Mouse (Mus musculus) neural tube, embryonic 14.5 days (tissue): ENCODE results near the gene B9d1. TPM values are rescaled to one million over a fixed set of nuclear protein-coding genes. Genes with fewer than 3 reads are reported as not detected.
A peak's percentile ranks its signal among the peaks of the same experiment; 100 is the strongest.

Experiments used
- ATAC-seq: fragments of 200-750 bp; cut with Nextera tagmentation; 2 replicates; pipeline ENCODE4 v1.8.0; 2017; ENCODE audit warnings: low read depth, mild to moderate bottlenecking, moderate TSS enrichment, moderate library complexity
- H3K27ac ChIP-seq: fragments of 300-500 bp; sonication (generic); 2 replicates; pipeline ENCODE4 v1.5.1; 2014; ENCODE audit warnings: low read depth, mild to moderate bottlenecking, control low read depth, low read length, moderate library complexity, mixed read lengths
- H3K27me3 ChIP-seq: fragments of 300-500 bp; sonication (generic); 2 replicates; pipeline ENCODE4 v1.6.1; 2014; ENCODE audit warnings: low read length; ENCODE audit not compliant: control insufficient read depth, insufficient read depth
- H3K36me3 ChIP-seq: fragments of 300-500 bp; sonication (generic); 2 replicates; pipeline ENCODE4 v1.6.1; 2014; ENCODE audit warnings: low read length, mixed read lengths; ENCODE audit not compliant: control insufficient read depth, insufficient read depth
- H3K4me1 ChIP-seq: fragments of 300-500 bp; sonication (generic); 2 replicates; pipeline ENCODE4 v1.6.1; 2014; ENCODE audit warnings: low read length; ENCODE audit not compliant: control insufficient read depth, insufficient read depth
- H3K4me2 ChIP-seq: fragments of 300-500 bp; sonication (generic); 2 replicates; pipeline ENCODE4 v1.6.1; 2014; ENCODE audit warnings: mild to moderate bottlenecking, low read depth, low read length, control low read depth
- H3K4me3 ChIP-seq: fragments of 300-500 bp; sonication (generic); 2 replicates; pipeline ENCODE4 v1.5.1; 2014; ENCODE audit warnings: low read depth, low read length, control low read depth, mixed read lengths
- H3K9ac ChIP-seq: fragments of 300-500 bp; sonication (generic); replicated peaks from 2 replicates; pipeline ENCODE4 v1.6.1; 2014; ENCODE audit warnings: low read depth, mild to moderate bottlenecking, control low read depth, low read length, mixed read lengths
- H3K9me3 ChIP-seq: fragments of 300-500 bp; sonication (generic); 2 replicates; pipeline ENCODE4 v1.6.1; 2016; ENCODE audit warnings: low read length; ENCODE audit not compliant: control insufficient read depth
- WGBS: fragments of 180-500 bp; shearing (Covaris S2); extraction: QIAGEN DNeasy Blood & Tissue Kit; methylation state at CpG from one replicate; pipeline ENCODE4 v1.1.7; 2014; 5-methylcytosine and 5-hydroxymethylcytosine counted together
- polyA plus RNA-seq: library from polyadenylated mRNA; unstranded; fragments of >200 nt; fragmentation: Nextera tagmentation; extraction: Ambion mirVana; gene quantifications from 2 replicates; pipeline ENCODE4 v1.2.1, GENCODE M21; 2014

B9d1 gene
- polyA plus RNA-seq, 1 experiment from 2014 or later, result 36.9 TPM

- H3K27ac ChIP-seq, result no peak overlapping the region
- H3K9ac ChIP-seq, result no peak overlapping the region
- H3K36me3 ChIP-seq, result peaks cover 33% of the 10 kb centered on the region
- H3K4me1 ChIP-seq, result no peaks in the 10 kb centered on the region
- no peaks in the 10 kb centered on the region for H3K9me3 ChIP-seq
- H3K4me2 ChIP-seq, result no peak overlapping the region
- 94% methylated on average over 3 of the region's 3 CpGs for WGBS
- H3K27me3 ChIP-seq, result no peaks in the 10 kb centered on the region
- no peak overlapping the region for H3K4me3 ChIP-seq
- no peak for ATAC-seq
These were observed 14.7 kb downstream of the B9d1 start for GRCm38 (mm10) chr11:61519484-61520107.

GRCm38 (mm10) chr11:61526872-61527271, 21.9 kb downstream of the B9d1 start:
- Histone ChIP-seq H3K4me2 (no peak overlapping the region), H3K27me3 (no peaks in the 10 kb centered on the region), H3K9me3 (no peaks in the 10 kb centered on the region), H3K27ac (no peak overlapping the region), H3K4me1 (peaks cover 8% of the 10 kb centered on the region; the same call in 1 of the 2 replicates), H3K36me3 (peaks cover 8% of the 10 kb centered on the region; the same call in 1 of the 2 replicates), H3K4me3 (no peak overlapping the region), H3K9ac (no peak overlapping the region)
- WGBS, result 81% methylated on average over 1 of the region's 1 CpGs
- no peak for ATAC-seq

GRCm38 (mm10) chr11:61529268-61529713, 24.3 kb downstream of the B9d1 start:
- H3K4me1 ChIP-seq, result peaks cover 8% of the 10 kb centered on the region; the same call in 1 of the 2 replicates
- H3K4me3 ChIP-seq, result no peak overlapping the region
- peak overlapping the region; percentile 16; the same call in 1 of the 2 replicates for H3K27ac ChIP-seq
- H3K9ac ChIP-seq, result no peak overlapping the region
- ATAC-seq, result peak; percentile 24; the same call in 1 of the 2 replicates
- H3K9me3 ChIP-seq, result no peaks in the 10 kb centered on the region
- peaks cover under 1% of the 10 kb centered on the region; the same call in 1 of the 2 replicates for H3K36me3 ChIP-seq
- WGBS, result 14% methylated on average over 4 of the region's 4 CpGs
- no peak overlapping the region for H3K4me2 ChIP-seq
- no peaks in the 10 kb centered on the region for H3K27me3 ChIP-seq

- H3K4me1 ChIP-seq, result peaks cover 8% of the 10 kb centered on the region; the same call in 1 of the 2 replicates
- 86% methylated on average over 2 of the region's 2 CpGs for WGBS
- no peak overlapping the region for H3K9ac ChIP-seq
- H3K27me3 ChIP-seq, result no peaks in the 10 kb centered on the region
- ATAC-seq, result no peak
- no peak overlapping the region for H3K4me3 ChIP-seq
- H3K4me2 ChIP-seq, result no peak overlapping the region
- H3K36me3 ChIP-seq, result no peaks in the 10 kb centered on the region; the same call in 1 of the 2 replicates
- no peaks in the 10 kb centered on the region for H3K9me3 ChIP-seq
- no peak overlapping the region for H3K27ac ChIP-seq
These were observed 27.9 kb downstream of the B9d1 start for GRCm38 (mm10) chr11:61532820-61533219.

- H3K9me3 ChIP-seq, result no peaks in the 10 kb centered on the region
- no peaks in the 10 kb centered on the region; the same call in 1 of the 2 replicates for H3K36me3 ChIP-seq
- no peak overlapping the region for H3K4me2 ChIP-seq
- no peak overlapping the region for H3K4me3 ChIP-seq
- no peak overlapping the region for H3K27ac ChIP-seq
- no peak overlapping the region for H3K9ac ChIP-seq
- peaks cover 8% of the 10 kb centered on the region; the same call in 1 of the 2 replicates for H3K4me1 ChIP-seq
- no peak for ATAC-seq
- no peaks in the 10 kb centered on the region for H3K27me3 ChIP-seq
- 51% methylated on average over 5 of the region's 5 CpGs for WGBS
These were observed 28.6 kb downstream of the B9d1 start for GRCm38 (mm10) chr11:61533571-61533970.

- Histone ChIP-seq H3K9me3 (no peaks in the 10 kb centered on the region), H3K4me1 (no peaks in the 10 kb centered on the region), H3K4me3 (no peak overlapping the region), H3K36me3 (peaks cover 9% of the 10 kb centered on the region; the same call in 1 of the 2 replicates), H3K27me3 (no peaks in the 10 kb centered on the region), H3K4me2 (no peak overlapping the region), H3K9ac (no peak overlapping the region), H3K27ac (no peak overlapping the region)
- 77% methylated on average over 1 of the region's 1 CpGs for WGBS
- ATAC-seq, result no peak
These were observed 30.6 kb downstream of the B9d1 start for GRCm38 (mm10) chr11:61535530-61535929.

GRCm38 (mm10) chr11:61536952-61537351, 32.0 kb downstream of the B9d1 start:
- H3K27me3 ChIP-seq, result no peaks in the 10 kb centered on the region
- peaks cover 9% of the 10 kb centered on the region; the same call in 1 of the 2 replicates for H3K36me3 ChIP-seq
- no peak overlapping the region for H3K9ac ChIP-seq
- H3K4me1 ChIP-seq, result no peaks in the 10 kb centered on the region
- no peak overlapping the region for H3K4me3 ChIP-seq
- no peak overlapping the region for H3K4me2 ChIP-seq
- H3K27ac ChIP-seq, result no peak overlapping the region
- no peaks in the 10 kb centered on the region for H3K9me3 ChIP-seq
- WGBS, result 78% methylated on average over 3 of the region's 3 CpGs
- no peak for ATAC-seq

- H3K27me3 ChIP-seq, result no peaks in the 10 kb centered on the region
- H3K9me3 ChIP-seq, result no peaks in the 10 kb centered on the region
- no peak overlapping the region for H3K9ac ChIP-seq
- no peak overlapping the region for H3K4me2 ChIP-seq
- ATAC-seq, result no peak
- 91% methylated on average over 3 of the region's 3 CpGs for WGBS
- no peak overlapping the region for H3K27ac ChIP-seq
- peaks cover 9% of the 10 kb centered on the region; the same call in 1 of the 2 replicates for H3K36me3 ChIP-seq
- no peaks in the 10 kb centered on the region for H3K4me1 ChIP-seq
- no peak overlapping the region for H3K4me3 ChIP-seq
These were observed 32.4 kb downstream of the B9d1 start for GRCm38 (mm10) chr11:61537362-61537761.

GRCm38 (mm10) chr11:61540642-61541041, 35.7 kb downstream of the B9d1 start:
- 92% methylated on average over 7 of the region's 7 CpGs for whole genome bisulfite sequencing
- Histone ChIP-seq H3K27me3 (no peaks in the 10 kb centered on the region), H3K9ac (no peak overlapping the region), H3K4me3 (no peak overlapping the region), H3K36me3 (peaks cover 18% of the 10 kb centered on the region), H3K4me1 (no peaks in the 10 kb centered on the region), H3K27ac (no peak overlapping the region), H3K4me2 (no peak overlapping the region), H3K9me3 (no peaks in the 10 kb centered on the region)
- no peak for ATAC-seq
